9 mouse cellular contexts compared by ENCODE assay signal in the genomic region with DNA sequence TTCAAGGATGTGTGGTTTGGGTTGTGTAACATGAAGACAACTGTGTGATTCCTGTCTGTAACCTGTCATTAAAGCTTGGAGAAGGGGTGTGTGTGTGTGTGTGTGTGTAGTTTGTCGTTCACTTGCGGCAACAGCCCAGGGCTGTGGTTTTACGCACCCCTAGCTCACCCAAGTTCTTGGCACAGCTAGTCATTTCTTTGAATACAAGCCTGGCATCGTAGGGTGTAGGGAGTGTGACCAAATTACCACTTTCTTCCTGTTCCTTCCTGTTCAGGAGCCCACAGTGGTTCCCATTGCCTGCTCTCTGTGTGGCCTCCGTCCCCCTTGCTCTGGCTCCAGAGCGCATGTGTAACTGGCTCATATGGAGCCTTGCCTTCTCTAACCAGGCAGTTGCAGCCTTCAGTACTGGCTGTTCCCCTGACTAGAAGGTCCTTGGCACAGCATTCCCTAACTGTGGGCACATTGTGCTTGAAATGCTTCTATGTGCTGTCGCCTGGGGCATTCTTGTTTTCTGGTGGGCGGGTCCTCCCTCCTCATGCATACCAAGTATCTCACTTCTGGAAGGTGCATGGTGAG.
DNase-seq lines count a peak whose midpoint lies in the region; ATAC-seq lines count a peak whose summit lies in the region.
"Had no signal": no experiment of that assay in that cellular context is flagged by ENCODE, and none has a peak within 500 bp of the region (broad histone marks: within the 10 kb centered on the region; RNA-seq: fewer than 3 reads in every experiment).

No protein-coding gene starts in this region.

- DNase-seq in neural tube, embryonic 11.5 days (ENCODE audit: low spot score), result no peak
- no peak for DNase-seq in neural tube, embryonic 10.5 days (ENCODE audit: extremely low spot score, low spot score)
- no peak for DNase-seq in adrenal gland, adult 18-20 months (ENCODE audit: low spot score in 2 of 2)
- DNase-seq in heart, postnatal 25 days (ENCODE audit: low spot score), result no peak

- WGBS in intestine, embryonic 15.5 days, result 85% methylated on average over 8 of the region's 8 CpGs
- 77% methylated on average over 8 of the region's 8 CpGs for WGBS in intestine, embryonic 16.5 days
- 83% methylated on average over 8 of the region's 8 CpGs for WGBS in neural tube, embryonic 11.5 days
- WGBS in stomach, embryonic 15.5 days, result 76% methylated on average over 8 of the region's 8 CpGs

- H3K27me3 ChIP-seq in intestine, embryonic 15.5 days (replicated peaks), result no peaks in the 10 kb centered on the region
- H3K27me3 ChIP-seq in intestine, embryonic 16.5 days (replicated peaks; ENCODE audit: control insufficient read depth, insufficient read depth, low read length), result no peaks in the 10 kb centered on the region
- H3K27me3 ChIP-seq in neural tube, embryonic 11.5 days (ENCODE audit: control insufficient read depth, insufficient read depth, low read length), result no peaks in the 10 kb centered on the region
- H3K27me3 ChIP-seq in stomach, embryonic 15.5 days (replicated peaks), result no peaks in the 10 kb centered on the region
- H3K27me3 ChIP-seq: heart, embryonic 15.5 days had no signal

- peak overlapping the region; percentile 71; the same call in 1 of the 2 replicates for H3K27ac ChIP-seq in intestine, embryonic 15.5 days
- H3K27ac ChIP-seq in intestine, embryonic 16.5 days (ENCODE audit: low read length), result no peak overlapping the region
- H3K27ac ChIP-seq in neural tube, embryonic 11.5 days (ENCODE audit: low read depth, low read length), result 0 out of 2 replicates have a peak overlapping the region, but pooled peaks have one; percentile 20
- peak overlapping the region; percentile 86 for H3K27ac ChIP-seq in stomach, embryonic 15.5 days

- H3K4me3 ChIP-seq in intestine, embryonic 15.5 days (replicated peaks), result no peak overlapping the region
- no peak overlapping the region for H3K4me3 ChIP-seq in intestine, embryonic 16.5 days (ENCODE audit: low read length)
- H3K4me3 ChIP-seq in neural tube, embryonic 11.5 days (ENCODE audit: low read depth, low read length), result no peak overlapping the region
- no peak overlapping the region for H3K4me3 ChIP-seq in stomach, embryonic 15.5 days (replicated peaks)
- H3K4me3 ChIP-seq: heart, embryonic 15.5 days had no signal

- H3K9me3 ChIP-seq in intestine, embryonic 15.5 days, result no peaks in the 10 kb centered on the region
- H3K9me3 ChIP-seq in intestine, embryonic 16.5 days (ENCODE audit: control insufficient read depth, low read length), result no peaks in the 10 kb centered on the region
- H3K9me3 ChIP-seq in neural tube, embryonic 11.5 days (ENCODE audit: control insufficient read depth, low read length), result no peaks in the 10 kb centered on the region
- no peaks in the 10 kb centered on the region for H3K9me3 ChIP-seq in stomach, embryonic 15.5 days
- H3K9me3 ChIP-seq: heart, embryonic 15.5 days had no signal

- H3K4me2 ChIP-seq in intestine, embryonic 15.5 days (replicated peaks), result no peak overlapping the region
- H3K4me2 ChIP-seq in intestine, embryonic 16.5 days (ENCODE audit: low read depth, low read length), result no peak overlapping the region
- H3K4me2 ChIP-seq in neural tube, embryonic 11.5 days (ENCODE audit: low read depth), result no peak overlapping the region
- H3K4me2 ChIP-seq in stomach, embryonic 15.5 days, result no peak overlapping the region
- H3K4me2 ChIP-seq: heart, embryonic 15.5 days had no signal

- no peak overlapping the region for H3K9ac ChIP-seq in intestine, embryonic 15.5 days
- H3K9ac ChIP-seq in intestine, embryonic 16.5 days (ENCODE audit: low read depth, low read length), result no peak overlapping the region
- no peak overlapping the region for H3K9ac ChIP-seq in neural tube, embryonic 11.5 days (ENCODE audit: low read length)
- no peak overlapping the region for H3K9ac ChIP-seq in stomach, embryonic 15.5 days
- H3K9ac ChIP-seq: heart, embryonic 15.5 days had no signal

- H3K4me1 ChIP-seq in intestine, embryonic 15.5 days (replicated peaks), result peaks cover 42% of the 10 kb centered on the region
- H3K4me1 ChIP-seq in intestine, embryonic 16.5 days (ENCODE audit: control insufficient read depth, insufficient read depth, low read length), result peaks cover 19% of the 10 kb centered on the region
- H3K4me1 ChIP-seq in neural tube, embryonic 11.5 days (ENCODE audit: control insufficient read depth, insufficient read depth, low read length), result no peaks in the 10 kb centered on the region
- peaks cover 35% of the 10 kb centered on the region for H3K4me1 ChIP-seq in stomach, embryonic 15.5 days

- intact Hi-C loops in heart, postnatal 25 days (cut with DNase I), result no loop called here

- no peak for ATAC-seq in intestine, embryonic 15.5 days
- ATAC-seq in intestine, embryonic 16.5 days, result no peak
- no peak for ATAC-seq in neural tube, embryonic 11.5 days (ENCODE audit: insufficient read depth, low FRiP score, low TSS enrichment)
- ATAC-seq in granulocyte monocyte progenitor cell, adult 5-6 weeks (replicated peaks; ENCODE audit: poor library complexity, severe bottlenecking), result peak; percentile 68
- no peak for ATAC-seq in stomach, embryonic 15.5 days (ENCODE audit: insufficient read depth, low FRiP score, low read depth)

- H3K36me3 ChIP-seq in intestine, embryonic 15.5 days, result no peaks in the 10 kb centered on the region
- no peaks in the 10 kb centered on the region for H3K36me3 ChIP-seq in intestine, embryonic 16.5 days (ENCODE audit: control insufficient read depth, insufficient read depth, low read length)
- H3K36me3 ChIP-seq in neural tube, embryonic 11.5 days (ENCODE audit: control insufficient read depth, insufficient read depth, low read length), result no peaks in the 10 kb centered on the region
- H3K36me3 ChIP-seq in stomach, embryonic 15.5 days, result no peaks in the 10 kb centered on the region
- H3K36me3 ChIP-seq: heart, embryonic 15.5 days had no signal
